Mouse (Mus musculus) hindbrain, embryonic 14.5 days (tissue): Measurements from ENCODE around the gene Wnt9a. TPM values are rescaled to one million over a fixed set of nuclear protein-coding genes. Genes with fewer than 3 reads are reported as not detected.

Source experiments
- ATAC-seq: fragments of 200-750 bp; cut with Nextera tagmentation; 2 replicates; pipeline ENCODE4 v1.8.0; 2017; ENCODE audit warnings: moderate number of reproducible peaks, mild to moderate bottlenecking, moderate TSS enrichment, moderate library complexity; ENCODE audit not compliant: low FRiP score
- DNase-seq: peaks from one replicate; pipeline ENCODE4 v3.0.0-alpha.2; 2015; ENCODE audit warnings: low spot score
- H3K27ac ChIP-seq: fragments of 300-500 bp; sonication (generic); 2 replicates; pipeline ENCODE4 v1.5.1; 2014; ENCODE audit warnings: mild to moderate bottlenecking, moderate library complexity
- H3K27me3 ChIP-seq: fragments of 300-500 bp; sonication (generic); 2 replicates; pipeline ENCODE4 v1.6.1; 2014; ENCODE audit warnings: mild to moderate bottlenecking, low read length, mixed read lengths; ENCODE audit not compliant: control insufficient read depth, insufficient read depth
- H3K36me3 ChIP-seq: fragments of 300-500 bp; sonication (generic); replicated peaks from 2 replicates; pipeline ENCODE4 v1.6.1; 2014; ENCODE audit not compliant: control insufficient read depth, insufficient read depth
- H3K4me1 ChIP-seq: fragments of 300-500 bp; sonication (generic); replicated peaks from 2 replicates; pipeline ENCODE4 v1.6.1; 2014; ENCODE audit warnings: antibody characterized with exemption, low read length, mixed read lengths; ENCODE audit not compliant: control insufficient read depth, insufficient read depth
- H3K4me2 ChIP-seq: fragments of 300-500 bp; sonication (generic); replicated peaks from 2 replicates; pipeline ENCODE4 v1.6.1; 2014; ENCODE audit warnings: mild to moderate bottlenecking, moderate library complexity
- H3K4me3 ChIP-seq: fragments of 300-500 bp; sonication (generic); replicated peaks from 2 replicates; pipeline ENCODE4 v1.5.1; 2014; ENCODE audit warnings: mild to moderate bottlenecking, low read length
- H3K9ac ChIP-seq: fragments of 300-500 bp; sonication (generic); 2 replicates; pipeline ENCODE4 v1.6.1; 2014
- H3K9me3 ChIP-seq: fragments of 300-500 bp; sonication (generic); 2 replicates; pipeline ENCODE4 v1.6.1; 2016; ENCODE audit warnings: low read length; ENCODE audit not compliant: control insufficient read depth
- WGBS: fragments of 180-500 bp; shearing (Covaris S2); extraction: QIAGEN DNeasy Blood & Tissue Kit; methylation state at CpG from one replicate; pipeline ENCODE4 v1.1.7; 2014; 5-methylcytosine and 5-hydroxymethylcytosine counted together
- polyA plus RNA-seq: library from polyadenylated mRNA; unstranded; fragments of >200 nt; fragmentation: Nextera tagmentation; extraction: Ambion mirVana; gene quantifications from 2 replicates; pipeline ENCODE4 v1.2.1, GENCODE M21; 2014

The Wnt9a gene
- polyA plus RNA-seq, 1 experiment from 2014 or later, result 2.1 TPM

DNA sequence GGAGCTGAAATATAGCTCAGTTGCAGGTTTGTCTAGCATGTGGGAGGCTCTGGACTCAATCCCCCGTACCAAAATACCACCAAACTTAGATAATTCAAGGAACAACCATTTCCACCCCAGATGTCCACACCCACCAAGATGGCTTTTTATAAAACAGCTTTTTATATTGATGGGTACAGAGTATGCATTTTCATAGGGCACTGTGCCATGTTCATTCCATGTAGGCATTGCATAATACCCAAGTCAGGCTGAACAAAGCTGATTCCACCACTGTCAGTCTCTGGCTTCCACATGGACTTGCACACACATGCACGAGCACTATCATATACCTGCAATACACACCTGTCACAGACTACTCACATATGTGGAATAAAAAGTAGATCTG, 32.0 kb downstream of the Wnt9a start:
- no peaks in the 10 kb centered on the region for H3K9me3 ChIP-seq
- H3K27me3 ChIP-seq, result no peaks in the 10 kb centered on the region
- H3K9ac ChIP-seq, result no peak overlapping the region
- H3K27ac ChIP-seq, result no peak overlapping the region
- WGBS, result 93% methylated on average over 2 of the region's 2 CpGs
- 0 out of 2 replicates have a peak, but pooled peaks cover 3% of the 10 kb centered on the region for H3K4me1 ChIP-seq
- ATAC-seq (no peak), DNase-seq (no peak)
- no peak overlapping the region for H3K4me3 ChIP-seq
- H3K36me3 ChIP-seq, result no peaks in the 10 kb centered on the region
- no peak overlapping the region for H3K4me2 ChIP-seq

DNA sequence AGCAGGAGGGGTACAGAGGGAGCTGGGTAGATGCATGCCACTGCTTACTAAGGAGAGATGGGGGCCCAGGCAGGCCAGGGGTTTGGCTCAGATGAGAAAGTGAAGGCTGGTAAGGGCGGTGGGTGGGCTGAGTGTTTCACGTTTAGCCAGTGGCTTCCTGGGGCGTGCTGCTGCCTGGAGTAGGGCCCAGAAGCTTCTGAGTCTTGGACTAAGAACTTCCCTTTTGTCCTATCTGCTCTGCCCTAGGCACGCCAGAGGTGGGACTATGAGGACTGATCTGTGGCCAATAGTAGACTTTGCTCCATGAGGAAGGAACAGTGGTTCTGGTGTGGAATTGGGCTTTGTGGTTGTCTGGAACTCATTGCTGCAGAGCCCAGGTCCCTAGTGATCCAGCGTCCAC, 36.2 kb downstream of the Wnt9a start:
- H3K27me3 ChIP-seq, result no peaks in the 10 kb centered on the region
- H3K9me3 ChIP-seq, result no peaks in the 10 kb centered on the region
- H3K9ac ChIP-seq, result no peak overlapping the region
- H3K4me2 ChIP-seq, result no peak overlapping the region
- H3K4me3 ChIP-seq, result no peak overlapping the region
- DNase-seq (no peak), ATAC-seq (no peak)
- 84% methylated on average over 5 of the region's 5 CpGs for WGBS
- no peak overlapping the region for H3K27ac ChIP-seq
- no peaks in the 10 kb centered on the region for H3K36me3 ChIP-seq
- H3K4me1 ChIP-seq, result 0 out of 2 replicates have a peak, but pooled peaks cover 3% of the 10 kb centered on the region

DNA sequence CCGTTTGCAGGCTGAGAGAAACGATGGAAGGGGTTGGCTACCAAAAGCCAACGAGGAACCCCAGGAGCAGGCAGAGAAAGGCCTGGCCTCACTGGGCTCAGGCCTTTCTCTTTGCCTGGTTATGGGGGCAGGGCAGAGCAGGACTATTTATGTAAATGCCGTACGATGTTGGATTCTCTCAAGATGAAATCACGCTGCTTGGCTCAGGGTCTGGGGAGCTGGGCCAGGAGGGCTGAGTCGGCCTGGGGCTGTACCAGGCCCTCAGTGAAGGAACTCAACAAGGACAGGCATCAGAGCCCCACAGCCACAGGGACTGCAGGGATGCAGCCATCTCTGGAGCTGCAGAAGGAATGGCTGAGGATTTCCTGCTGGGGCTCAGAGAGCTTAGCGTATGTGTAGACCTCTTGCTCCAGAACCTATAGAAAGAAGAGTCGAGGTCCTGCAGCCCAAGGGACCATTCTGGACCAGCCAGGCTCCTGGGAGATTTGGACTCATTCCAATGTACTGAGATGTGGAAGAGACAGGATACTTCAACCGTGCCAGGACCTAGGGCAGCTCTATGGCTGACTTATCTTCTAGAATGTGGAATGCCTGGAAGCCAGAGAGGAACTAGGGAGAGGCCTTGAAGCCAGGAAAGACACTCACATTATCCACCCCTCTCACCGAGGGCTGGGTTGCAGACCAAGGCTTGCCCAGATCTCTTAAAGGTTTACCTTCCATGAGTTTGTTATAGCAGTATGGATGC, 39.6 kb downstream of the Wnt9a start:
- no peaks in the 10 kb centered on the region for H3K9me3 ChIP-seq
- no peak overlapping the region for H3K9ac ChIP-seq
- no peaks in the 10 kb centered on the region for H3K4me1 ChIP-seq
- no peaks in the 10 kb centered on the region for H3K36me3 ChIP-seq
- H3K4me3 ChIP-seq, result no peak overlapping the region
- DNase-seq (no peak), ATAC-seq (no peak)
- no peak overlapping the region for H3K4me2 ChIP-seq
- H3K27ac ChIP-seq, result no peak overlapping the region
- WGBS, result 78% methylated on average over 11 of the region's 11 CpGs
- no peaks in the 10 kb centered on the region for H3K27me3 ChIP-seq

DNA sequence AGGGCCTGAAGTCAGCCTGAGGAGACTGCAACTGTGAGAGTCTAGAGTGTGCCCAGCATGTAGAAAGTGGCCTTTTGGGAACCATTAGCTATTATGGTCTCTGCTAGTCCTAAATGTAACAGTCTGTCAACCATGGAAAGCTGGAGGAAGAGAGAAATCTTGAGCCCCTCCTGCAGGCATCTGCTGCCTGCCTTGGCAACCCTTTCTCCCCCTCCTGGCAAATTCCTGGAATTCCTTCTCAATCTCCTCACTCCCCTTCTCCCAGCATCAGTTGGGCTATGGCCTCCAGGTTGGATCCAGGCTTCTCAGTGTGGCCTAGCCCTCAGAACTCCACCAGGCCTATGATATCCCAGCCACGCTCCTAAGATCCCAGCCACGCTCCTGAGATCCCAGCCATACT, 43.6 kb downstream of the Wnt9a start:
- Histone ChIP-seq H3K36me3 (no peaks in the 10 kb centered on the region), H3K4me2 (no peak overlapping the region), H3K9me3 (no peaks in the 10 kb centered on the region), H3K4me3 (no peak overlapping the region), H3K9ac (no peak overlapping the region), H3K27ac (no peak overlapping the region), H3K4me1 (no peaks in the 10 kb centered on the region), H3K27me3 (no peaks in the 10 kb centered on the region)
- 85% methylated on average over 2 of the region's 2 CpGs for WGBS
- no peak for ATAC-seq
- no peak for DNase-seq

DNA sequence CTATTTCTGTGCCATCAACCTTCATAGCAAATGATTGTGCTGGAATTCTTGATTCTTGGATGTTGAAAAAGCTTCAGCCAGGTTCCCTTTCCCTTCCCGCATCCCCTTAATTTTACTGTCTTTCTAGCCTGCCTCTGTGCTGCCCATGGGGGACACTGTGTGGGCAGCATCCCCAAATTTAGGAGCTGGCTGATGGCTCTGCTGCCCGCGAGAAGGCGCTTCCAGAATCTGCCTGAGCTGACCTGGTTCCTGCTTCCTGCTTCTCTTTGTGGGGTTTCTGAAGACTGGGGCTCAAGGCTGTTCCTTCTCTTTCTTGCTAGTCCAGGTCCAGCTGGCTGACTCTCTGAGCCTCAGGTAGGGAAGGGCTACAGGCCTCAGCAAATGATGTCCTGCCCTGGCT, 48.1 kb downstream of the Wnt9a start:
- Histone ChIP-seq H3K9ac (no peak overlapping the region), H3K4me1 (no peaks in the 10 kb centered on the region), H3K27ac (no peak overlapping the region), H3K36me3 (no peaks in the 10 kb centered on the region), H3K9me3 (no peaks in the 10 kb centered on the region), H3K4me2 (no peak overlapping the region), H3K27me3 (no peaks in the 10 kb centered on the region), H3K4me3 (no peak overlapping the region)
- ATAC-seq, result no peak
- 92% methylated on average over 4 of the region's 4 CpGs for WGBS
- no peak for DNase-seq

DNA sequence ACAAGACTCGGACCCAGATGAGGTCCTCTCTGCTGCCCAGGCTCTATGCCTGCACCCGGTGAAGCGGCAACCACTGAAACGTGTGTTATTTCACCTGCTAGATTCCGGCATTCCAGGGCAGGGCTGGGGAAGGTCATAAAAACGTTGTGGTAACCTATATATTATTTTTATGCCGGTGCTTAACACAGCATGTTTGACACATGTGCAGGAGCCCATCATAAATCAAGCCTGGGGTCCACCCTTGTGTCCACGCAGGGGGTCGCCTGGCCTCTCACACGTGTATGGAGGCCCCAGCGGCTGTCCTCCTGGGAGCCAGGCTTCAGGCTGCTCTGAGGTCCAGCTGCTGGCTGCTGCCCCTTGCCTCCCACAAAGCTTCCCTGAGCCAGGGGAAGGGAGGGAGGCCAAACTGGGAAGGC, 50.2 kb downstream of the Wnt9a start:
- Histone ChIP-seq H3K27ac (no peak overlapping the region), H3K27me3 (no peaks in the 10 kb centered on the region), H3K4me1 (no peaks in the 10 kb centered on the region), H3K9ac (no peak overlapping the region), H3K4me3 (no peak overlapping the region), H3K36me3 (no peaks in the 10 kb centered on the region), H3K4me2 (no peak overlapping the region), H3K9me3 (no peaks in the 10 kb centered on the region)
- ATAC-seq (no peak), DNase-seq (no peak)
- WGBS, result 65% methylated on average over 11 of the region's 11 CpGs

DNA sequence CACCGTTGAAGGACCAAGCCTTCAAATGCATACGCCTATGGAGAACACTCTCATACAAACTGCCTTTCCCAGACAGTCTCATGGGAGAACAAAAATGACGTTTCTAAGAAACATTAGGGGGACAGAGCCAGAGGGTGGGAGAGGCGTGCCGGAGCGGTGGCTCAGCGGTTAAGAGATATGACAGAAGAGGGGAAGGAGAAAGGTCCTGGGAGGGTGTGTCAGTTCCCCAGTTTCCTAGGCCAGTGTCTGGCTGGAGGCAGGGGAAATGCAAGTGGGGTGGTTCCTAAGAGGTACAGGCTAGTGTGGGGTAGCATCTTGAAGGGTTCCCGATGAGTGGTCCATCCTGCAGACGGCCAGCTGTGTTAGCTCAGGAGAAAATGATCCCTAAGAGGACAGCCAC, 54.6 kb downstream of the Wnt9a start:
- Histone ChIP-seq H3K4me3 (no peak overlapping the region), H3K4me1 (0 out of 2 replicates have a peak, but pooled peaks cover 7% of the 10 kb centered on the region), H3K9me3 (no peaks in the 10 kb centered on the region), H3K27ac (no peak overlapping the region), H3K4me2 (no peak overlapping the region), H3K27me3 (no peaks in the 10 kb centered on the region), H3K9ac (no peak overlapping the region), H3K36me3 (no peaks in the 10 kb centered on the region)
- 84% methylated on average over 9 of the region's 9 CpGs for WGBS
- ATAC-seq (no peak), DNase-seq (no peak)

DNA sequence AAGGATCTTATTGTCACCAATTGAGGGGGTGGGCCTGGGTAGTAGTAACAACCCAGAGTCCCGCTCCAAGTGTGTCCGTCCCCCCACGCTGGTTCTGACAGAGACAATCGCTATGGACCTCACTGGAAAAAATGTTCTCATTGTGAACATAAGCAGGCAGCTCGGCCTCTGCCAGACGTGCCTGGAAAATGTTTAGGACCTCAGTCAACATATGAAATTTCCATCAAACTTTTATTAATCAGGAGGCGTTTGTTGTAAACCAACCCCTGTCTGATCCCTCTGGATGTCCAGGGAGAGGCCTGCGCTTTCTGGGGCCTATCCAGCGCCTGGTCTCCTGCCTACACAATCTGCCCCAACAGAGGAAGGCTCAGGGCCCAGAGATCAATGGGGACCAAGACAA, 57.3 kb downstream of the Wnt9a start:
- Histone ChIP-seq H3K27ac (no peak overlapping the region), H3K36me3 (no peaks in the 10 kb centered on the region), H3K9ac (no peak overlapping the region), H3K4me3 (no peak overlapping the region), H3K4me2 (no peak overlapping the region), H3K27me3 (no peaks in the 10 kb centered on the region), H3K4me1 (0 out of 2 replicates have a peak, but pooled peaks cover 8% of the 10 kb centered on the region), H3K9me3 (no peaks in the 10 kb centered on the region)
- WGBS, result 87% methylated on average over 9 of the region's 9 CpGs
- DNase-seq, result no peak
- ATAC-seq, result no peak

DNA sequence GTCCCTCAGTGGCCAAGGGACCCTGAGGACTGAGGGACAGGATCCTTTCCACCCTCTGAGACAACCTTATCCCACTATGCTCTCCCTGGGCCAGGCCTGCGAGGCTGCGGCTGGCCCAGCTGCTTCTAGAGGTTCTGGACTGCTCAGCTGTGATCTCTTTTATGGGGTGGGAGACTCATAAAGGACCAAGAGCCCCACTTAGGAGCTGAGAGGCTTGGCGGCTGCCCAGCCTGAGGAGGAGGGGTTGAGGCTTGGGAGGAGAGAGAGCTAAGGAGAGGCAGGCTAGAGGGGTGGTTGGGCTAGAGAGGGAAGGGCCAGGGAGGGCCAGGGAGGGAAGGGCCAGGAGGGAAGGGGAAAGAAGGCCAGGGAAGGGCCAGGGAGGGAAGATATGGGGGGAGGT, 57.7 kb downstream of the Wnt9a start:
- Histone ChIP-seq H3K27ac (no peak overlapping the region), H3K36me3 (no peaks in the 10 kb centered on the region), H3K27me3 (no peaks in the 10 kb centered on the region), H3K4me2 (no peak overlapping the region), H3K9ac (no peak overlapping the region), H3K9me3 (no peaks in the 10 kb centered on the region), H3K4me3 (no peak overlapping the region), H3K4me1 (0 out of 2 replicates have a peak, but pooled peaks cover 8% of the 10 kb centered on the region)
- DNase-seq (no peak), ATAC-seq (no peak)
- 63% methylated on average over 3 of the region's 3 CpGs for WGBS

DNA sequence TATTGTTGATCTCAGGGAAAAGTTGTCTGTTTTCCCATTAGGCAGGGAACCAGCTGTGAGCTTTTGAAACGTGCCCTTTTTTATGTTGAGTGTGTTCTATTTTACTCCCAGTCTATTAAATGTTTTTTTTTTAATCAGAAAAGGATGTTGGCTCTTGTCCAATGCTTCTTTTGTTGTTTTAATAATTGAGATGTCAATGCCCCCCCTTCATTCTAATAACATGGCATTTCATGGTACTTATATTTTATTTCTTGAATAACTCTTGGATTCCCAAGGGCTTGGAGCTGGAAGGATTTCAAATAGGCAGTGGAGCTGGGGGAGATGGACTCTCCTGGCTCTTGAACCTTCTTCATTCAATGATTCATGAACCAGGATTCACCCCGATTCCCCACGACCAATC, 59.3 kb downstream of the Wnt9a start:
- WGBS, result 54% methylated on average over 3 of the region's 3 CpGs
- H3K4me2 ChIP-seq, result no peak overlapping the region

More for the DNA sequence above, 59.3 kb downstream of the Wnt9a start:
- H3K9ac ChIP-seq, result no peak overlapping the region
- no peak overlapping the region for H3K4me3 ChIP-seq
- H3K27me3 ChIP-seq, result no peaks in the 10 kb centered on the region
- H3K27ac ChIP-seq, result no peak overlapping the region
- DNase-seq, result no peak
- ATAC-seq, result no peak
- H3K9me3 ChIP-seq, result no peaks in the 10 kb centered on the region
- 0 out of 2 replicates have a peak, but pooled peaks cover 8% of the 10 kb centered on the region for H3K4me1 ChIP-seq
- H3K36me3 ChIP-seq, result no peaks in the 10 kb centered on the region
